Mouse (Mus musculus): ENCODE results near the gene Lrrc28. TPM values are rescaled to one million over a fixed set of nuclear protein-coding genes. Genes with fewer than 3 reads are reported as not detected.
A peak's percentile ranks its signal among the peaks of the same experiment; 100 is the strongest.

Gene Lrrc28
- polyA plus RNA-seq, 1 experiment = 38.7 TPM

- 3% methylated on average over 8 of the region's 8 CpGs for WGBS
Observed at GRCm38 (mm10) chr7:67644291-67644690, 777 bp downstream of the Lrrc28 start.

DNA sequence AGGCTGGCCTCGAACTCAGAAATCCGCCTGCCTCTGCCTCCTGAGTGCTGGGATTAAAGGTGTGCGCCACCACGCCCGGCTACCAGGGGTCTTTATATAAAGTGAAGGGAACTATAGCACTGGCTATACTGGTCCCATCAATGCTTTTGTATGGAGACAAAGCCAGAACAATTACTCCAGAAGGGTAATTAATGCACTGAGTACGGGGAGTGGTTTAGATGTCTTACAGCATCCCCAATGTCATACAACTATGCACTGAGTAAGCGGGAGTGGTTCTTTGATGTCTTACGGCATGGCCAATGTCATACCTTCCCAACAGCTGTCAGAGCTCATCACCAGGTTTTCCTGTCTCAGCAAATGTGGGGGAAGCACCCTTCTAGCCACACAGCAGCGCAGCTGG, 2.1 kb downstream of the Lrrc28 start:
- no peaks in the 10 kb centered on the region; the same call in 1 of the 2 replicates for H3K4me1 ChIP-seq (ENCODE audit: control insufficient read depth, insufficient read depth, low read length)
- WGBS = 95% methylated on average over 9 of the region's 9 CpGs
- H3K27me3 ChIP-seq (ENCODE audit: control insufficient read depth, insufficient read depth, low read length) = no peaks in the 10 kb centered on the region
- no peak overlapping the region for H3K27ac ChIP-seq (ENCODE audit: insufficient read depth, low read length)
- no peak overlapping the region for H3K4me3 ChIP-seq (replicated peaks; ENCODE audit: insufficient read depth, low read depth, low read length)
- DNase-seq = no peak
- TF ChIP-seq CTCF (IDR thresholded peaks at IDR 0.05; ENCODE audit: borderline replicate concordance, insufficient read depth, low read depth, low read length) = no peak
- TF ChIP-seq POLR2A (IDR thresholded peaks at IDR 0.05; ENCODE audit: borderline replicate concordance, insufficient read depth, low read length) = no peak

More at GRCm38 (mm10) chr7:67644291-67644690, 777 bp downstream of the Lrrc28 start:
- peak; percentile 20 to 43 for DNase-seq
- TF ChIP-seq POLR2A (IDR thresholded peaks at IDR 0.05; ENCODE audit: borderline replicate concordance, insufficient read depth, low read length) = no peak
- H3K4me3 ChIP-seq (replicated peaks; ENCODE audit: insufficient read depth, low read depth, low read length) = peak overlapping the region; percentile 93
- H3K27ac ChIP-seq (ENCODE audit: insufficient read depth, low read length) = no peak overlapping the region
- H3K4me1 ChIP-seq (ENCODE audit: control insufficient read depth, insufficient read depth, low read length) = no peaks in the 10 kb centered on the region; the same call in 1 of the 2 replicates
- no peaks in the 10 kb centered on the region for H3K27me3 ChIP-seq (ENCODE audit: control insufficient read depth, insufficient read depth, low read length)

- Histone ChIP-seq H3K4me1 (ENCODE audit: control insufficient read depth, insufficient read depth, low read length) (no peaks in the 10 kb centered on the region; the same call in 1 of the 2 replicates), H3K27ac (ENCODE audit: insufficient read depth, low read length) (no peak overlapping the region), H3K27me3 (ENCODE audit: control insufficient read depth, insufficient read depth, low read length) (no peaks in the 10 kb centered on the region), H3K4me3 (replicated peaks; ENCODE audit: insufficient read depth, low read depth, low read length) (no peak overlapping the region)
- no peak for TF ChIP-seq POLR2A (IDR thresholded peaks at IDR 0.05; ENCODE audit: borderline replicate concordance, insufficient read depth, low read length)
- TF ChIP-seq CTCF (IDR thresholded peaks at IDR 0.05; ENCODE audit: borderline replicate concordance, insufficient read depth, low read depth, low read length) = no peak
- WGBS = 62% methylated on average over 3 of the region's 3 CpGs
- no peak for DNase-seq
Observed at GRCm38 (mm10) chr7:67639006-67639405, 6.1 kb downstream of the Lrrc28 start.

DNA sequence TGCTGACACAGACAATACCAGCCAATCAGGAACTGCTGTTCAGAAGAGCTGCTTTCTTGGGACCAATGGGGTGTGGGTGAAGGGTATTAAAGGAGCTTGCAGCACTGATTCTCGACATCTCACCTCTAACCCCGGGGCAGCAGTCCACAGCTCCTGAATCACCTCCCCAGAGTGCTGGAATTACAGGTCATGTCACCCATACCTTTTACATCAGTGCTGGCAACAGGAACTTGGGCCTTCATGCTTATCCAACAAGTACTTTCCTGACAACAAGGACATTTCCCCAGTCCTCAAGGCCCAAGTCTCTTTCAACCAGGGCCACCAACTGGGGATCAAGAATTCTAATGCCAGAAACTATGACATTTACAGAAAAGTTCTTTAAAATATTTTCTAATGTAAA, 8.9 kb downstream of the Lrrc28 start:
- TF ChIP-seq CTCF (IDR thresholded peaks at IDR 0.05; ENCODE audit: borderline replicate concordance, insufficient read depth, low read depth, low read length) (no peak), POLR2A (IDR thresholded peaks at IDR 0.05; ENCODE audit: borderline replicate concordance, insufficient read depth, low read length) (no peak)
- WGBS = 80% methylated on average over 2 of the region's 2 CpGs
- DNase-seq = no peak
- Histone ChIP-seq H3K4me1 (ENCODE audit: control insufficient read depth, insufficient read depth, low read length) (no peaks in the 10 kb centered on the region), H3K27me3 (ENCODE audit: control insufficient read depth, insufficient read depth, low read length) (no peaks in the 10 kb centered on the region), H3K4me3 (replicated peaks; ENCODE audit: insufficient read depth, low read depth, low read length) (no peak overlapping the region), H3K27ac (ENCODE audit: insufficient read depth, low read length) (no peak overlapping the region)

GRCm38 (mm10) chr7:67634210-67634609, 10.9 kb downstream of the Lrrc28 start:
- DNase-seq = no peak
- no peaks in the 10 kb centered on the region for H3K4me1 ChIP-seq (ENCODE audit: control insufficient read depth, insufficient read depth, low read length)
- H3K27me3 ChIP-seq (ENCODE audit: control insufficient read depth, insufficient read depth, low read length) = no peaks in the 10 kb centered on the region
- no peak for TF ChIP-seq CTCF (IDR thresholded peaks at IDR 0.05; ENCODE audit: borderline replicate concordance, insufficient read depth, low read depth, low read length)
- TF ChIP-seq POLR2A (IDR thresholded peaks at IDR 0.05; ENCODE audit: borderline replicate concordance, insufficient read depth, low read length) = no peak
- no peak overlapping the region for H3K27ac ChIP-seq (ENCODE audit: insufficient read depth, low read length)
- WGBS = 94% methylated on average over 3 of the region's 3 CpGs
- H3K4me3 ChIP-seq (replicated peaks; ENCODE audit: insufficient read depth, low read depth, low read length) = no peak overlapping the region

DNA sequence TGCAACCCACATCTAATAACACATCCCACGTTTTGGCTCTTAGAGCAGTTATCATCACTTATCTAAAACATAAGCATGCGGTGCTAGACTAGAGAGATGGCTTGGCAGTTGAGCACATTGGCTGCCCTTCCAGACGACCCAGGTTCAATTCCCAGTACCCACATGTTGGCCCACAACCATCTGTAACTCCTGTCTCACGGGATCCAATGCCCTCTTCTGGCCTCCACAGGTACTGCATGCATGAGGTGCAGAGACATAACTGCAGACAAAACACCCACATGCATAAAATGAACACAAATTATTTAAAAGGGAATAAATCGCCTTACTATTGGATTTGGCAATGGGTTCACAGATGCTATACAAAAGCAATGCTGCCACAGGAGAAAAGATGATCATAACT, 12.7 kb downstream of the Lrrc28 start:
- Histone ChIP-seq H3K27me3 (ENCODE audit: control insufficient read depth, insufficient read depth, low read length) (no peaks in the 10 kb centered on the region), H3K27ac (ENCODE audit: insufficient read depth, low read length) (no peak overlapping the region), H3K4me1 (ENCODE audit: control insufficient read depth, insufficient read depth, low read length) (no peaks in the 10 kb centered on the region), H3K4me3 (replicated peaks; ENCODE audit: insufficient read depth, low read depth, low read length) (no peak overlapping the region)
- DNase-seq = no peak
- 90% methylated on average over 5 of the region's 5 CpGs for WGBS
- 0 out of 2 replicates have a peak, but pooled peaks have one; percentile 10 for TF ChIP-seq CTCF (IDR thresholded peaks at IDR 0.05; ENCODE audit: borderline replicate concordance, insufficient read depth, low read depth, low read length)
- no peak for TF ChIP-seq POLR2A (IDR thresholded peaks at IDR 0.05; ENCODE audit: borderline replicate concordance, insufficient read depth, low read length)

DNA sequence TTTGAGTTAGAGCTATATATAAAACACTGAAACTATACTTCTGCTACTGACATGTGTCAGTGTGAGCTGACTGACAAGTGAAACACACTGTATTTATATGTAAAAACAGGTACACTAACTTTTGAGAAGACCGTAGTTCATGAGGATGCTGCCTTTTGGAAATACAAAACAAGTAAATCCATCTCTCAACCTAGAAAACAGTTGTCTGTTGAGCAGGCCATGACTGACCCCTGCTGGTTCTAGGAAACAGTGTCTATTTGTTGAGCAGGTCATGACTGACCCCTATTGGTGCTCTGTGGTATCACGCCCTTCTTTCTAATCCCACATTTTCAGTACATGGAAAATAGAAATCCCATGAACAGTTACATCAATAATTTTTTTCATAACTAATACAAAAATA, 14.3 kb downstream of the Lrrc28 start:
- H3K27ac ChIP-seq (ENCODE audit: insufficient read depth, low read length) = no peak overlapping the region
- no peak overlapping the region for H3K4me3 ChIP-seq (replicated peaks; ENCODE audit: insufficient read depth, low read depth, low read length)
- WGBS = 12% methylated on average over 2 of the region's 2 CpGs
- no peaks in the 10 kb centered on the region for H3K4me1 ChIP-seq (ENCODE audit: control insufficient read depth, insufficient read depth, low read length)
- H3K27me3 ChIP-seq (ENCODE audit: control insufficient read depth, insufficient read depth, low read length) = no peaks in the 10 kb centered on the region
- TF ChIP-seq POLR2A (IDR thresholded peaks at IDR 0.05; ENCODE audit: borderline replicate concordance, insufficient read depth, low read length) (no peak), CTCF (IDR thresholded peaks at IDR 0.05; ENCODE audit: borderline replicate concordance, insufficient read depth, low read depth, low read length) (peak; percentile 99)
- peak; percentile 76 to 80 for DNase-seq

- Histone ChIP-seq H3K4me1 (ENCODE audit: control insufficient read depth, insufficient read depth, low read length) (no peaks in the 10 kb centered on the region), H3K4me3 (replicated peaks; ENCODE audit: insufficient read depth, low read depth, low read length) (no peak overlapping the region), H3K27ac (ENCODE audit: insufficient read depth, low read length) (no peak overlapping the region), H3K27me3 (ENCODE audit: control insufficient read depth, insufficient read depth, low read length) (no peaks in the 10 kb centered on the region)
- TF ChIP-seq POLR2A (IDR thresholded peaks at IDR 0.05; ENCODE audit: borderline replicate concordance, insufficient read depth, low read length) = no peak
- TF ChIP-seq CTCF (IDR thresholded peaks at IDR 0.05; ENCODE audit: borderline replicate concordance, insufficient read depth, low read depth, low read length) = no peak
- DNase-seq = no peak
- 74% methylated on average over 5 of the region's 5 CpGs for WGBS
Observed at GRCm38 (mm10) chr7:67629681-67630080, 15.4 kb downstream of the Lrrc28 start.
